Mouse (Mus musculus): ENCODE measurements at regions not wholly inside any gene's neighbourhood (a gene's known extent, or its start where the extent isn't known, plus 50 kb on each side); places are given as distances from the start of the nearest gene placed in this dataset.

- CTCF ChIA-PET: no interaction called here
- POLR2A ChIA-PET: no interaction called here
Observed at GRCm38 (mm10) chr3:112137940-112138339, 1120.7 kb downstream of the Amy2a5 start.

DNA sequence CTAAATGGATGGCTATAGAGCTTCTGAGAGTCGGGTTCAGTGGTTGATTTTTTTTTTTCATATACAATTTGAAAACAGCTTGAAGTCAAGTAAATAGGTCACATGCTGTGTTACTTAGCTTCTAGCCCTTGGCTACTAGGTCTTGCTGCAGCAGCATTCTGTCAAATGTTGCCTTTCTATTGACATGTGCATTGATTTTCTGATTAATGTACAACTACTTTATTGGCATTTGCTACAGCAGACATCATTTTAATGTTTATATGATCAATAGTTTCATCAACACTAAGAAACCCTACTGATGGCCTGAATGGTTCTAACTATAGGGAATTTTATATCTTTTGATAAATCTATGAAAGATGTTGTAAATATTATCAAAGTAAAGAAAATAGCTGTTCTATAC lies 1137.0 kb downstream of the Amy2a5 start:
- CTCF ChIA-PET: no interaction called here
- POLR2A ChIA-PET: no interaction called here

GRCm38 (mm10) chr3:112100606-112101005 lies 1158.0 kb downstream of the Amy2a5 start:
- ChIA-PET CTCF (no interaction called here), POLR2A (interaction anchor here in 1 of 4 experiments (0.9 kb wide), 1 partner anchor 10 kb away, joined by 5 read pairs; no protein-coding TSS in a partner anchor)

GRCm38 (mm10) chr3:112088551-112088950 lies 1170.1 kb downstream of the Amy2a5 start:
- POLR2A ChIA-PET: interaction anchor here in 1 of 4 experiments (1.3 kb wide), 1 partner anchor 154 kb away, joined by 5 read pairs; no protein-coding TSS in a partner anchor
- CTCF ChIA-PET: no interaction called here
